Mouse (Mus musculus): ENCODE results near the gene Dpf2. TPM values are rescaled to one million over a fixed set of nuclear protein-coding genes. Genes with fewer than 3 reads are reported as not detected.
"Not testable (repeated sequence)": the region's sequence is repeated elsewhere in the genome, so short reads cannot be mapped to it uniquely, and the experiment has no call there.

Gene Dpf2
- polyA plus RNA-seq, 1 experiment, result 71.5 TPM

GRCm38 (mm10) chr19:5892735-5893134 lies 20.1 kb downstream of the Dpf2 start:
- Histone ChIP-seq H3K36me3 (ENCODE audit: control insufficient read depth, insufficient read depth, low read length) (no peaks in the 10 kb centered on the region), H3K27ac (ENCODE audit: insufficient read depth, low read depth, low read length) (no peak overlapping the region), H3K4me1 (ENCODE audit: control insufficient read depth, insufficient read depth, low read length) (peaks cover 2% of the 10 kb centered on the region; the same call in 1 of the 2 replicates), H3K4me3 (ENCODE audit: insufficient read depth, low read depth, low read length) (no peak overlapping the region), H3K27me3 (replicated peaks; ENCODE audit: control insufficient read depth, insufficient read depth, low read length) (no peaks in the 10 kb centered on the region)
- DNase-seq, result no peak
- 88% methylated on average over 13 of the region's 13 CpGs for WGBS
- TF ChIP-seq CTCF (conservative IDR thresholded peaks at IDR 0.05; ENCODE audit: insufficient read depth, insufficient read length, low read depth, low read length) (no peak), POLR2A (IDR thresholded peaks at IDR 0.05; ENCODE audit: low read depth, low read length) (no peak)

- WGBS, result 97% methylated on average over 7 of the region's 7 CpGs
- no peak overlapping the region for H3K4me3 ChIP-seq (ENCODE audit: insufficient read depth, low read depth, low read length)
- no peaks in the 10 kb centered on the region for H3K36me3 ChIP-seq (ENCODE audit: control insufficient read depth, insufficient read depth, low read length)
- no peak for DNase-seq
- H3K27me3 ChIP-seq (replicated peaks; ENCODE audit: control insufficient read depth, insufficient read depth, low read length), result no peaks in the 10 kb centered on the region
- TF ChIP-seq CTCF (conservative IDR thresholded peaks at IDR 0.05; ENCODE audit: insufficient read depth, insufficient read length, low read depth, low read length) (no peak), POLR2A (IDR thresholded peaks at IDR 0.05; ENCODE audit: low read depth, low read length) (no peak)
- peaks cover 2% of the 10 kb centered on the region; the same call in 1 of the 2 replicates for H3K4me1 ChIP-seq (ENCODE audit: control insufficient read depth, insufficient read depth, low read length)
- H3K27ac ChIP-seq (ENCODE audit: insufficient read depth, low read depth, low read length), result no peak overlapping the region
Observed at GRCm38 (mm10) chr19:5892262-5892661, 20.5 kb downstream of the Dpf2 start.

DNA sequence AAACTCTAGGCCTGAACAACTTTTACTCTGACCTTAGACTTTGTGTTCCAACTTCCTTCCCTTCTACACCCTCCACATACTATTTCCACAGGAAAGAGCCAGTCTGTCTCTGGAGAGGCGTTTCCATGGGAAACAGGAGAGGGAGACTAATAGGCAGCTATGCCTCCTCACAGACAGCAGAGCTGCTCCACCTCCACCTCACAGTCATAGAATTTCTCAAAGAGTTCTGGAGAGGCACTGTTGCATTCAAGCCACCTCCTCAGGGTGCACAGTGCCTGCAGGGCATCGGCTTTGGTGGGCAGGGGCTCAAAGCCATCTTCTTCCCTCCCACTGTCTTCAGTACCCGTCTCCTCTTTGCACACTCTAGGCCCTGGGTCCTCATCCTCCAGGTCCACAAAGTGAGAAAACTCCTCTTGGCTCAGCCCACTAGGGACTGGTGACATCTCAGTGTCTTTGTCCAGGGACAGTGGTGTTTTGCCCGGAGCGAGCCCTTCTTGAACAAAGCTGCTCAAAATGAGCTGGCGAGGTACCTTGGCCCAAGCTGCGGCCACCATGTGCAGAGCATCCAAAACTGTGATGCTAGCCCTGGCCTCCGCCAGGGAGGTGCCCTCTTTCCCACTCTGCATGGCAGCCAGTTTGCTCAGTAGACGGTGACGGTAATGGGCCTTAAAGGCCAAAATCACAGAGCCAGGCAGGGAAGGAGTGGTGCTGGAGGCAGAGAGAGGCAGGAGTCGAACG lies 21.1 kb downstream of the Dpf2 start:
- WGBS, result 91% methylated on average over 12 of the region's 12 CpGs
- peak; percentile 38 for DNase-seq
- Histone ChIP-seq H3K27me3 (replicated peaks; ENCODE audit: control insufficient read depth, insufficient read depth, low read length) (no peaks in the 10 kb centered on the region), H3K36me3 (ENCODE audit: control insufficient read depth, insufficient read depth, low read length) (no peaks in the 10 kb centered on the region), H3K4me3 (ENCODE audit: insufficient read depth, low read depth, low read length) (no peak overlapping the region), H3K27ac (ENCODE audit: insufficient read depth, low read depth, low read length) (0 out of 2 replicates have a peak overlapping the region, but pooled peaks have one; percentile 2), H3K4me1 (ENCODE audit: control insufficient read depth, insufficient read depth, low read length) (peaks cover 2% of the 10 kb centered on the region; the same call in 1 of the 2 replicates)
- TF ChIP-seq POLR2A (IDR thresholded peaks at IDR 0.05; ENCODE audit: low read depth, low read length), result no peak
- no peak for TF ChIP-seq CTCF (conservative IDR thresholded peaks at IDR 0.05; ENCODE audit: insufficient read depth, insufficient read length, low read depth, low read length)

DNA sequence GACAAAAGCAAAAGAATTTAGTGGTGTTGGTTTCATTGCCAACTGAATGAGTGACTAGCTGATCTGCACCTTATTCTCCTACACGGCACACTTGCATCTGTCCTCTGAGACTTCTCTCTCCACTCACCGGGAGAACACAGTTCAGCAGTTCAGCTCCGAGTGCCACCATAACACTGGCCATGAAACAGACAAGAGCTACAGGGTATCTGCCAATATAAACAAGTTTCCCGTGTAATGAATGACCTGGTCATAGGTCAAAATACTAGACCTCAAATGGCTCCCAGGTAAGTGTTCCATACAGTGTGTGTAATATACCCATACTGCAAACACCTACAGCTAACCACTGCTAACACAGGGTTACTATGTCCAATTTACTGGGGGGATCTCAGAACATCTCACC lies 23.6 kb downstream of the Dpf2 start:
- WGBS, result 46% methylated on average over 4 of the region's 4 CpGs
- Histone ChIP-seq H3K27me3 (replicated peaks; ENCODE audit: control insufficient read depth, insufficient read depth, low read length) (no peaks in the 10 kb centered on the region), H3K4me3 (ENCODE audit: insufficient read depth, low read depth, low read length) (no peak overlapping the region), H3K27ac (ENCODE audit: insufficient read depth, low read depth, low read length) (no peak overlapping the region), H3K36me3 (ENCODE audit: control insufficient read depth, insufficient read depth, low read length) (no peaks in the 10 kb centered on the region), H3K4me1 (ENCODE audit: control insufficient read depth, insufficient read depth, low read length) (peaks cover 1% of the 10 kb centered on the region; the same call in 1 of the 2 replicates)
- TF ChIP-seq POLR2A (IDR thresholded peaks at IDR 0.05; ENCODE audit: low read depth, low read length) (no peak), CTCF (conservative IDR thresholded peaks at IDR 0.05; ENCODE audit: insufficient read depth, insufficient read length, low read depth, low read length) (no peak)
- peak; percentile 41 for DNase-seq

GRCm38 (mm10) chr19:5887234-5887815 lies 25.5 kb downstream of the Dpf2 start:
- DNase-seq, result no peak
- no peak overlapping the region for H3K27ac ChIP-seq (ENCODE audit: insufficient read depth, low read depth, low read length)
- 73% methylated on average over 3 of the region's 3 CpGs for WGBS
- TF ChIP-seq POLR2A (IDR thresholded peaks at IDR 0.05; ENCODE audit: low read depth, low read length) (no peak), CTCF (conservative IDR thresholded peaks at IDR 0.05; ENCODE audit: insufficient read depth, insufficient read length, low read depth, low read length) (no peak)
- H3K4me1 ChIP-seq (ENCODE audit: control insufficient read depth, insufficient read depth, low read length), result no peaks in the 10 kb centered on the region
- no peaks in the 10 kb centered on the region for H3K27me3 ChIP-seq (replicated peaks; ENCODE audit: control insufficient read depth, insufficient read depth, low read length)
- H3K36me3 ChIP-seq (ENCODE audit: control insufficient read depth, insufficient read depth, low read length), result no peaks in the 10 kb centered on the region
- no peak overlapping the region for H3K4me3 ChIP-seq (ENCODE audit: insufficient read depth, low read depth, low read length)

- WGBS, result 62% methylated on average over 4 of the region's 4 CpGs
- H3K27me3 ChIP-seq (replicated peaks; ENCODE audit: control insufficient read depth, insufficient read depth, low read length), result no peaks in the 10 kb centered on the region
- H3K4me1 ChIP-seq (ENCODE audit: control insufficient read depth, insufficient read depth, low read length), result peaks cover 3% of the 10 kb centered on the region
- H3K27ac ChIP-seq (ENCODE audit: insufficient read depth, low read depth, low read length), result no peak overlapping the region
- no peak overlapping the region for H3K4me3 ChIP-seq (ENCODE audit: insufficient read depth, low read depth, low read length)
- TF ChIP-seq POLR2A (IDR thresholded peaks at IDR 0.05; ENCODE audit: low read depth, low read length) (no peak), CTCF (conservative IDR thresholded peaks at IDR 0.05; ENCODE audit: insufficient read depth, insufficient read length, low read depth, low read length) (peak; percentile 46)
- DNase-seq, result peak; percentile 38
- no peaks in the 10 kb centered on the region for H3K36me3 ChIP-seq (ENCODE audit: control insufficient read depth, insufficient read depth, low read length)
Observed at GRCm38 (mm10) chr19:5885838-5886237, 27.0 kb downstream of the Dpf2 start.

DNA sequence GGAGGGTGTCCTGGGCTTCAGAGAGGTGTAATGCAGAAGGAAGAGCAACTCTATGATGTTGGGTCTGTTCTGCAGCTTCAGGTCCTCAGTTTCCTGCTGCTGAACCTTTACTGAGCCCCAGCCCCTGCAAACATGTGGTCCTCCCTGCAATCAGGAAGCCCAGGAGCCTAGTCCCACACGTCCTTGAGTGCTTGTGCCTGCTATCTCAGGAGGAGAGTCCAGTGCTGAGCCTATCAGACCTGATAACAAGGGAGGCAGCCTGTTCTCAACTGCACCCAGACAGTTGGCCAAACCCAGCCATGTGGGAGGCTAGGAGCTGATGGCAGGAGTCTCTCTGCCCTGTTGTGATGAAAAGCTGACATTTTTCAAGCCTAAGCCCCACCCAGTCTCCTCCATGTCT lies 28.9 kb downstream of the Dpf2 start:
- H3K36me3 ChIP-seq (ENCODE audit: control insufficient read depth, insufficient read depth, low read length), result no peaks in the 10 kb centered on the region
- 90% methylated on average over 1 of the region's 1 CpGs for WGBS
- no peak overlapping the region for H3K4me3 ChIP-seq (ENCODE audit: insufficient read depth, low read depth, low read length)
- no peak for DNase-seq
- H3K4me1 ChIP-seq (ENCODE audit: control insufficient read depth, insufficient read depth, low read length), result peaks cover 20% of the 10 kb centered on the region
- H3K27me3 ChIP-seq (replicated peaks; ENCODE audit: control insufficient read depth, insufficient read depth, low read length), result no peaks in the 10 kb centered on the region
- no peak for TF ChIP-seq POLR2A (IDR thresholded peaks at IDR 0.05; ENCODE audit: low read depth, low read length)
- TF ChIP-seq CTCF (conservative IDR thresholded peaks at IDR 0.05; ENCODE audit: insufficient read depth, insufficient read length, low read depth, low read length), result no peak
- no peak overlapping the region for H3K27ac ChIP-seq (ENCODE audit: insufficient read depth, low read depth, low read length)

- peak; percentile 53 for DNase-seq
- not testable (repeated sequence) for H3K27me3 ChIP-seq (replicated peaks; ENCODE audit: control insufficient read depth, insufficient read depth, low read length); H3K36me3 ChIP-seq (ENCODE audit: control insufficient read depth, insufficient read depth, low read length); H3K27ac ChIP-seq (ENCODE audit: insufficient read depth, low read depth, low read length); H3K4me3 ChIP-seq (ENCODE audit: insufficient read depth, low read depth, low read length)
- 38% methylated on average over 5 of the region's 5 CpGs for WGBS
- peaks cover 28% of the 10 kb centered on the region for H3K4me1 ChIP-seq (ENCODE audit: control insufficient read depth, insufficient read depth, low read length)
Observed at GRCm38 (mm10) chr19:5882079-5882478, 30.7 kb downstream of the Dpf2 start.
